Mouse (Mus musculus): ENCODE results near the gene Paics.
"Not testable (repeated sequence)": the region's sequence is repeated elsewhere in the genome, so short reads cannot be mapped to it uniquely, and the experiment has no call there.

Gene Paics

GRCm38 (mm10) chr5:76951106-76952027 lies at the start of gene Paics, which contains the start of gene Ppat:
TSS of gene Paics (plus strand) at chr5:76951307.
TSS of gene Ppat (minus strand) at chr5:76951578.
- peak; percentile 99 for DNase-seq (ENCODE audit: low read depth, low spot score)

GRCm38 (mm10) chr5:76902131-76902530 lies 49.0 kb upstream of the Paics start:
- no peak for DNase-seq (ENCODE audit: low read depth, low spot score)

GRCm38 (mm10) chr5:76904713-76905404 lies 46.2 kb upstream of the Paics start:
- peak; percentile 31 for DNase-seq (ENCODE audit: low read depth, low spot score)

- DNase-seq (ENCODE audit: low read depth, low spot score): peak; percentile 94
Measured at GRCm38 (mm10) chr5:76905405-76906154, 45.5 kb upstream of the Paics start, which contains the start of gene Aasdh. TSS of gene Aasdh (minus strand) at chr5:76905514.

GRCm38 (mm10) chr5:76906155-76906499 lies 45.0 kb upstream of the Paics start:
- no peak for DNase-seq (ENCODE audit: low read depth, low spot score)

- DNase-seq (ENCODE audit: low read depth, low spot score): peak; percentile 83
Measured at GRCm38 (mm10) chr5:76910807-76911206, 40.3 kb upstream of the Paics start.

GRCm38 (mm10) chr5:76912522-76912921 lies 38.6 kb upstream of the Paics start:
- not testable (repeated sequence) for DNase-seq (ENCODE audit: low read depth, low spot score)

- no peak for DNase-seq (ENCODE audit: low read depth, low spot score)
Measured at GRCm38 (mm10) chr5:76922833-76923232, 28.3 kb upstream of the Paics start.

GRCm38 (mm10) chr5:76923428-76923827 lies 27.7 kb upstream of the Paics start:
- DNase-seq (ENCODE audit: low read depth, low spot score): no peak

GRCm38 (mm10) chr5:76924296-76924695 lies 26.8 kb upstream of the Paics start:
- DNase-seq (ENCODE audit: low read depth, low spot score): peak; percentile 59

GRCm38 (mm10) chr5:76928124-76928832 lies 22.8 kb upstream of the Paics start:
- DNase-seq (ENCODE audit: low read depth, low spot score): no peak

GRCm38 (mm10) chr5:76929180-76929877 lies 21.8 kb upstream of the Paics start:
- peak; percentile 96 for DNase-seq (ENCODE audit: low read depth, low spot score)

GRCm38 (mm10) chr5:76939717-76940116 lies 11.4 kb upstream of the Paics start:
- DNase-seq (ENCODE audit: low read depth, low spot score): no peak

GRCm38 (mm10) chr5:76941975-76942374 lies 9.1 kb upstream of the Paics start:
- DNase-seq (ENCODE audit: low read depth, low spot score): no peak

GRCm38 (mm10) chr5:76942505-76942904 lies 8.6 kb upstream of the Paics start:
- DNase-seq (ENCODE audit: low read depth, low spot score): no peak

GRCm38 (mm10) chr5:76944965-76945677 lies 6.0 kb upstream of the Paics start:
- no peak for DNase-seq (ENCODE audit: low read depth, low spot score)

- no peak for DNase-seq (ENCODE audit: low read depth, low spot score)
Measured at GRCm38 (mm10) chr5:76945678-76946033, 5.5 kb upstream of the Paics start.

- no peak for DNase-seq (ENCODE audit: low read depth, low spot score)
Measured at GRCm38 (mm10) chr5:76947142-76947541, 4.0 kb upstream of the Paics start.

- peak; percentile 46 for DNase-seq (ENCODE audit: low read depth, low spot score)
Measured at GRCm38 (mm10) chr5:76947758-76948157, 3.3 kb upstream of the Paics start.

Measured in R1 (cell line).